Mouse (Mus musculus) testis, adult 2 months (tissue): ENCODE data around the gene Cacnb3. TPM values are rescaled to one million over a fixed set of nuclear protein-coding genes. Genes with fewer than 3 reads are reported as not detected.

Experiments
- H3K27ac ChIP-seq: fragments of 200-500 bp; 2 replicates; pipeline ENCODE4 v1.5.1; 2012; ENCODE audit warnings: low read depth, low read length; ENCODE audit not compliant: control insufficient read depth, insufficient read depth
- H3K27me3 ChIP-seq: fragments of 200-500 bp; 2 replicates; pipeline ENCODE4 v1.6.1; 2012; ENCODE audit warnings: mild to moderate bottlenecking, low read length, moderate library complexity; ENCODE audit not compliant: control insufficient read depth, insufficient read depth
- H3K36me3 ChIP-seq: fragments of 200-500 bp; 2 replicates; pipeline ENCODE4 v1.6.1; 2012; ENCODE audit warnings: mild to moderate bottlenecking, low read length; ENCODE audit not compliant: control insufficient read depth, insufficient read depth
- H3K4me1 ChIP-seq: fragments of 200-500 bp; 2 replicates; pipeline ENCODE4 v1.6.1; 2012; ENCODE audit warnings: low read length; ENCODE audit not compliant: control insufficient read depth, insufficient read depth
- H3K4me3 ChIP-seq: fragments of 200-500 bp; 2 replicates; pipeline ENCODE4 v1.5.1; 2012; ENCODE audit warnings: low read depth, mild to moderate bottlenecking, low read length, moderate library complexity, mixed read lengths; ENCODE audit not compliant: control insufficient read depth
- CTCF ChIP-seq: fragments of 200-500 bp; IDR thresholded peaks from 2 replicates; pipeline ENCODE4 v1.5.1; 2012; ENCODE audit warnings: low read depth, mild to moderate bottlenecking, inconsistent platforms, low read length, moderate library complexity; ENCODE audit not compliant: control insufficient read depth, insufficient read depth, insufficient replicate concordance
- POLR2A ChIP-seq: fragments of 200-500 bp; IDR thresholded peaks from 2 replicates; pipeline ENCODE4 v1.6.1; 2012; ENCODE audit warnings: low read depth, mild to moderate bottlenecking, inconsistent platforms, low read length, moderate library complexity; ENCODE audit not compliant: control insufficient read depth
- polyA plus RNA-seq: library from polyadenylated mRNA; depleted of rRNA; stranded (reverse); fragments of >200 nt; gene quantifications from 2 replicates; pipeline ENCODE4 v1.2.3, GENCODE M21; 2012; rRNA removed

Gene Cacnb3
- polyA plus RNA-seq, 1 experiment, result 3.1 TPM

DNA sequence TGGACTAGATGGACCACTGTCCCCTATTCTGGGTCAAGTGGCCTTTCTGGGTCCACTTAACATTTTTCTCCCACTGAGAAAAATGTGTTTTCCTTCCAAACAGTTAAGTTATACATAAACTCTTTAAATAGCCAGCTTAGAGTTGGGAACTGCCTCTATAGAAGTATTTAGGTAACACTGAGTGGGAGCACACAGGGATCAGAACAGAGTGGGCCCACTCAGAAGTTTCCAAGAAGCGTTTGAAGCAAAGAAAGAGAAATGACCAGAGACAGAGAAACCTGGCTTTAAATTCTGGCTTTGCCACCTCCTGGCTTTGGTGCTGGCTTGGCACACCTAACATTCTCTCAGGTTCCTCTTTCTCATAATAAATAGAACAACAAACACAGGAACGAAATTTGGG lies 59.0 kb downstream of the Cacnb3 start:
- TF ChIP-seq POLR2A, result no peak
- no peak for TF ChIP-seq CTCF
- Histone ChIP-seq H3K4me1 (no peaks in the 10 kb centered on the region), H3K36me3 (no peaks in the 10 kb centered on the region), H3K4me3 (no peak overlapping the region), H3K27me3 (no peaks in the 10 kb centered on the region), H3K27ac (no peak overlapping the region)

DNA sequence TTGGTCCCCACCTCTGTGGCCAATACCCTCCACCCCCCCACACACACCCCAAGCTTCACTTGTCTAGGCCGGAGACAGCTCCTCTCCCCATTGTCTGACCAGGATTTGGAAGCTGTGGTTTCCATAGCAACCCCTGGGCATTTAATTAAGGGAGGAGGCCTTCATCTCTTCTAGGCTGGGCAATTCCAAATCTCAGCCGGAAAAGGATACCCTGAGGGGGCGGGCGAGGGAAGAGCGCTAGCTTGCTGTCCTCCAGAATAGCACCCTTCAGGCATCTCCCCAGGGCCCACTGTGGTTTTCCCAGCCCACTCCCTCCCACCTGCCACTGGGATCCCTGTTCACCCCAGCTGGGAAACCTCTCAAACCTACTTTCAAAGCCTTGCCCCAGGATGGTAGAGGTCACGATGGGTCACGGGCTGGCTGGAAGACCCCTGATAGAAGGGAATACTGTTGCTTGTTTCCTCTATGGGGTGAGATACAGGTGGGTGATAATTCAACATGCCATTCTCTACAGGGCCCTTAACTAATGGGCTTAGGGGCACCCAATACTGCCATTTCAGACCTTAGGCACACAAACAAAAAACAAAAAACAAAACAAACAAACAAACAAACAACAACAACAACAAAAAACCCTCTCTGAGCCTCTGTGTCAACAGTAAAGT lies 61.0 kb downstream of the Cacnb3 start:
- H3K27ac ChIP-seq, result no peak overlapping the region
- H3K4me3 ChIP-seq, result no peak overlapping the region
- TF ChIP-seq POLR2A (no peak), CTCF (no peak)
- no peaks in the 10 kb centered on the region for H3K27me3 ChIP-seq
- H3K36me3 ChIP-seq, result no peaks in the 10 kb centered on the region
- peaks cover 12% of the 10 kb centered on the region for H3K4me1 ChIP-seq

DNA sequence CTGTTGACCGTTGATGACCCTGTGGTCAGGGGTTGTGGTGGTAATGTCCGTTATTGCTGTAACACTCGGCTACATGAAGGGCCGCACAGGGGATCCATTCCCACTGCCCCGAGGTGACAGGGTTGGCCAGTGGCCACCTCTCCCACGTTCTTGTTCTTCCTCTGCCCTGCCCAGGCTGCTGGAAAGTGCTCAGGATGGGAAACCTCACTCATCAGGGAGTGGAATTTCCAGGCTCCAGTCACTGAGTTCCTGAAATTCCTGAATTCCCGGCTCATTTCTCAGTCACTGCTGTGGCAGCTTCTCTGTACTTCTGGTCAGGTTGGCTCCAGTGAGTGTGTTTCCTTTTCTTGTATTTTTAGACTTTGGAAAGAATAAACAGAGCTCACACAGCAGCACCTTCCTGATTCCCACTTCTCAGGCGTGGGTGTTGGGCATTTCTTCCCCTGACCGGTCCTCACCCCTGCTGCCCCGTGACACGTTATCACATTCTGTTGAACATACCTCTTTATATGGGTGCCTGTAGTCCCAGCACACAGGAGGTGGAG lies 61.6 kb downstream of the Cacnb3 start:
- H3K27me3 ChIP-seq, result no peaks in the 10 kb centered on the region
- H3K36me3 ChIP-seq, result no peaks in the 10 kb centered on the region
- no peak for TF ChIP-seq POLR2A
- TF ChIP-seq CTCF, result no peak
- no peak overlapping the region for H3K4me3 ChIP-seq
- H3K27ac ChIP-seq, result no peak overlapping the region
- peaks cover 12% of the 10 kb centered on the region for H3K4me1 ChIP-seq

Other genes with a start within 250 kb of the Cacnb3 start
- gene Olfr283, start 249.9 kb upstream of the Cacnb3 start, polyA plus RNA-seq, result not detected in 2 replicates
- 0.11 TPM in 1 of 2 replicates, not detected in the other for gene Olfr282, start 199.6 kb upstream of the Cacnb3 start, polyA plus RNA-seq
- gene Olfr281, start 178.3 kb upstream of the Cacnb3 start, polyA plus RNA-seq, result not detected in 2 replicates
- not detected in 2 replicates for gene OR5BS1P, start 160.9 kb upstream of the Cacnb3 start, polyA plus RNA-seq
- gene Lalba, start 148.1 kb upstream of the Cacnb3 start, polyA plus RNA-seq, result not detected in 2 replicates
- 0.48 and 1.1 TPM in 2 replicates for gene Olfr279, start 138.4 kb upstream of the Cacnb3 start, polyA plus RNA-seq
- 19.8 and 20.1 TPM in 2 replicates for gene Kansl2, start 96.6 kb upstream of the Cacnb3 start, polyA plus RNA-seq
- 11.4 and 15.1 TPM in 2 replicates for gene Ccnt1, start 59.9 kb upstream of the Cacnb3 start, polyA plus RNA-seq
- 88.1 and 104 TPM in 2 replicates for gene 4930415O20Rik, start 59.8 kb upstream of the Cacnb3 start, polyA plus RNA-seq
- 15.0 and 18.8 TPM in 2 replicates for gene Adcy6, start 20.8 kb upstream of the Cacnb3 start, polyA plus RNA-seq
- 15.1 and 16.9 TPM in 2 replicates for gene Ddx23, start 32.1 kb downstream of the Cacnb3 start, polyA plus RNA-seq
- gene Rnd1, start 46.6 kb downstream of the Cacnb3 start, polyA plus RNA-seq, result 0.32 and 0.46 TPM in 2 replicates
- 158 and 181 TPM in 2 replicates for gene Ccdc65, start 77.4 kb downstream of the Cacnb3 start, polyA plus RNA-seq
- gene Fkbp11, start 97.4 kb downstream of the Cacnb3 start, polyA plus RNA-seq, result 1.0 and 1.4 TPM in 2 replicates
- 60.1 and 80.4 TPM in 2 replicates for gene Arf3, start 132.4 kb downstream of the Cacnb3 start, polyA plus RNA-seq
- gene Wnt10b, start 147.3 kb downstream of the Cacnb3 start, polyA plus RNA-seq, result 0.47 and 0.67 TPM in 2 replicates
- 3.5 and 4.0 TPM in 2 replicates for gene Wnt1, start 159.0 kb downstream of the Cacnb3 start, polyA plus RNA-seq
- gene Ddn, start 178.7 kb downstream of the Cacnb3 start, polyA plus RNA-seq, result 0.02 TPM in 1 of 2 replicates, not detected in the other
- 18.4 and 19.5 TPM in 2 replicates for gene Prkag1, start 200.7 kb downstream of the Cacnb3 start, polyA plus RNA-seq
- gene Kmt2d, start 240.4 kb downstream of the Cacnb3 start, polyA plus RNA-seq, result 17.0 and 17.4 TPM in 2 replicates